Mouse (Mus musculus) gastrocnemius, postnatal 10 days (tissue): ENCODE data around the gene Stum. TPM values are rescaled to one million over a fixed set of nuclear protein-coding genes. Genes with fewer than 3 reads are reported as not detected.

Experiments
- DNase-seq: peaks from one replicate; pipeline ENCODE4 v3.0.0; 2021; ENCODE audit warnings: mixed read lengths
- total RNA-seq, 2 experiments: library from RNA; stranded (reverse); gene quantifications; 2 replicates each; pipeline ENCODE4 v1.2.3; 2021

The Stum gene
- total RNA-seq, 2 experiments from 2014 or later = 1.2 to 2.1 TPM

DNA sequence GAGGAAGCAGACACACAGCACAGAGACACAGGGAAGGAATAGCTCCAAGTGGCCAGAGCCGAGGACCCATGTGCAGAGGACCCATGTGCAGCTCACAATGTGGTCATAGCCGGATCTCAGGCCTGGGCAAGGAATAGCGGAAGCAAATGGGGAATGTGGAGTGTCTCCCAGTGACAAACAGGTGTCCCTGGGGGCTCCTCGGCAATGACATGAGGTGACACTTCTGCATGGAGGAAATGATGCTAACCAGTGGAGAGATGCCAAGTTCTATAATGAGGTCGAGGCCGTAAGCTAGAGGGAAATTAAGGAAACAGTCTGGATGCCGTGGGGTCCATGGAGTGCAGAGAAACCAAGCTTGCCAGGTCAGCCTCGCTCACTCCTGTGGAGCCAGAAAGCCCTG is 54.4 kb downstream of the Stum start:
- DNase-seq = no peak

DNA sequence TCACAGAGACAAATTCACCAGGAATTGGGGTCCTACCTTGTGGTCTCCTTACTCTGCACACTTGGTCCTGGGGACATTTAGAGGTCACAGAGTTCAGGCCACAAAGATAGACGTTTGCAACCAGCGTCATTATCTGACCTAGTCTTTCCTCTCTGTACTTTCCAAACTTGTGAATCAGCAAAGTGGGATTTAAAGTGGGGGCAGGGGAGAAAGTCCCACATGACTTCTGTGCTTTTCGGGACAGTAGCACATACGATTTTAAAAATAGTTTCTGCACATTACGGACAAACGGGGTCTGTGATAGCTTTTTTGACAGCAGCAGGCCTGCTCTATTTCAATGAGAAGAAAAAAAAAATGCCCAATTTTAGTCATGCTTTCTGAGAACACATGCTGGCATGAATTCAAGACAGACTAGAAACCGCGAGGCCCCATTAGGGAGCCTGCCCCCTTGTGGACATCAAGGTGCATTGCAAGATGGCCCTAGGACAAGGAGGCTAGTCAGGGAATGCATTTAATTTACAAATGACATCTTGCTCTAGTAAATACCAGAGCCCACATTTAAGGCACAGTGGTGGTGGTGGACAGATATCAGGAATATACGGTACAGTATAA is 55.1 kb downstream of the Stum start:
- DNase-seq = peak; percentile 54

DNA sequence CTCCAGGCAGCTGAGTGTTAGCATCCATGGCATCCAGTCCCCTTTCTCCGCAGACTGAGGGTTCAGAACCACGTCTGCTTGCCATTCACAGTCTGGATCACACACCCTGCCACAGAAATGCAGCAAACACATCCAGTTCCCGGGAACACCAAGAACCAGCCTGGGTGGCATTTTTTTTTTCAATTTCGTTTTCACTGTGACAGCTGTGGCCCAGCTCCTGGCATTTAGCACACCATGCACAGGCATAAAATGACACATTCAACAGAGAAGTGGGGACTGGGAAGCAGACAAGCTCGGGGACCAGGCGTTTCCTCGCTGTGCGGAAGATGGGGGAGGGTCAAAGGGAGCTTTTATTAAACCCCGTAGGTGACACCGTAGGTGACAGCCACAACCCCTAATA is 55.6 kb downstream of the Stum start:
- no peak for DNase-seq

DNA sequence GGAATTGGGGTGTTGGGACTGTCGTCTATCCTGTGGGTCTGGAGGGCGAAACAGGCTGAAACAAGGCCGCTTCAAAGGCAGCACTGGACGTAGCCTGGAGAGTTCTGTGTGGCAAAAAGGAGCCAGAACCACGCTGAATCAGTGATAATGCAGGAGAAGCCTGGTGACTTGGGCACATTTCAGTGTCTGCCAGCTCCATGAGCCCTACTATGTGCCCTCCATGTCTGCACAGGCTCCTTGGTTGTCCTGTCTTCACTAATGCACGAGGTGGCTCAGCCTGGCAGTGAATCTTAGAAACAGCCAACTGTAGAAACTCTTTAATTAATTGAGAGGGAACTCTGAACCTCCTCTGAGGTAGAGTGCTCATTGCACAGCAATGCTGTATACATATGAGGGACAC is 56.9 kb downstream of the Stum start:
- no peak for DNase-seq

DNA sequence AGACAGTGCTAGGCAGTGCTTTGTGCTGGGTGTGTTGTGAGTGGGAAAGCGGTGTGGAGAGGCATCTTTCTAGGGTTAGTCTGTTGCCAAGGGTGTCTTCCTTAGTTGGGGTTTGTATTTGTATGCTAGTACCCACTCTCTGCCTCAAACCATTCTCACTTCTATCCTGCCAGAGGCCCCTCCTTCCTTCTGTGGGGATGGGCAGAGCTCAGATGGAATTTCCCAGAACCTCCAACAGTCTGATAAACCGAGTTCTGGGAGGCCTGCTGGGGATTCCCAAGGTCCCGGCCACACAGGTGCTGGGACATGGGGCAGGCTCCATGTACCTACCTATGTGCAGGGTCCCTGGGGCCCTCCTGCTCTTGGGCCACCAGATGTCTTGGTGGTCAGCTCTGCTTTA is 59.4 kb downstream of the Stum start:
- no peak for DNase-seq

DNA sequence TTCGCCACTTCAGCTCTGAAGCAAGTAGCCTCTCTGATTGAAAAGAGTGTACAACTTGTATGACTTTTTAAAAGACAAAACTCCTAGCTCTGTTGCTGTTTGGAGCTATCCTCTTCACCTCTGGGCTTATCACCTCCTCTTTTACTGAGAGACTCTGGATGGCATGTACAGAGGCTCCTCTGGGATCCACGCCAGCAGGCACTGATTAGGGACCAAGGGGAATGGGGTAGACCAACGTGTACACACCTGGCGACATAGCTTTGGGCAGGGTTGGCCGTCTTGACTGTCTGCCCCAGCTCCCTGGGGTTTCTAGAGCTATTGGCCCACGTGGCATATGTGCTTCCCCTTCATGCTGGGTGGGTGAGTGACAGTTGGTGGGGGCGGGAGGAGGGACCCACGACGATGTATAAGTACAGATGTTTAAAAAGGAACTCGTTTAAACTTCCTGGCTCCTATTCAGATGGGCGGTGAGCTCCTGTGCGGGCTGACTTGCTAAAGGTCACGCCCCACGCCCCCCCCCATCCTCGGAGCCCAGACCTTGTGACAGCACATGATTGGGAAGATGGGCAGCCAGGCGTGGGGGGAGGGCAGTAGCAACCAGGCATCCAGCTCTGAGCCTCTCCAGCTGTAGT is 60.2 kb downstream of the Stum start:
- DNase-seq = no peak

DNA sequence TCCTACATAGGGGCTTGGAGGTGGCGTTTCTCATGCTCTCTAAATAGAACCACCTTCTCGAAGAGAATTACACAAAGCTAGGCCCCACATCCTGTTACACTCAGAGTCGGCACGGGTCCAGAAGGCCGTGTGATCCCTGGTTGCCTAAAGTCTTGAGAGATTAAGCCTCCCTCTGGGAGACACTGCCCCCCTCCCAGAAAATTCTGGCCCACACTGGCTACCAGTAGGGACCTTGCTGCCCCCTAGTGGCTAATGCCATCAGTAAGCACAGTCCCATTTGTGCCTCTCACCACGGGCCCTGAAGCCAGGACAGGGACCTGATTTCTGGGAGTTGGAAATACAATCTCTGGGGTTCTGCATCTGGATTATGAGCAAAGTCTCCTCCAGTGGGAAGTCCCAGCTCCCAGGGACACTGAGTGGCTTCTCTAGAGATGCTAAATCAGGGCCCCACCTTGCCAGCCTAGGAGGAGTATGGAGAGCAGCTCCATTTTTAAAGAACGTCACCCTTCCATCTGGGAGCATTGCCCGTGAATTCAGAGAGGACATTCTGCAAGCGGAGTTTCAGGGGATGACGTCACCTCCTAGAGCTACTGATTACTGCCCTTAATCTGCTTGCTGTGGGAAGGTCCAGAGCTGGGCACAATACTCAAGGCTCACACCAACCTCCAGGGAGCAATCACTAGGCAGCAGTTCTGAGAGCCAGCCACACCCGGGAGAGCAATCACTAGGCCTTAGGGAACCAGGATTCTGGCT is 61.1 kb downstream of the Stum start:
- DNase-seq = peak; percentile 83

DNA sequence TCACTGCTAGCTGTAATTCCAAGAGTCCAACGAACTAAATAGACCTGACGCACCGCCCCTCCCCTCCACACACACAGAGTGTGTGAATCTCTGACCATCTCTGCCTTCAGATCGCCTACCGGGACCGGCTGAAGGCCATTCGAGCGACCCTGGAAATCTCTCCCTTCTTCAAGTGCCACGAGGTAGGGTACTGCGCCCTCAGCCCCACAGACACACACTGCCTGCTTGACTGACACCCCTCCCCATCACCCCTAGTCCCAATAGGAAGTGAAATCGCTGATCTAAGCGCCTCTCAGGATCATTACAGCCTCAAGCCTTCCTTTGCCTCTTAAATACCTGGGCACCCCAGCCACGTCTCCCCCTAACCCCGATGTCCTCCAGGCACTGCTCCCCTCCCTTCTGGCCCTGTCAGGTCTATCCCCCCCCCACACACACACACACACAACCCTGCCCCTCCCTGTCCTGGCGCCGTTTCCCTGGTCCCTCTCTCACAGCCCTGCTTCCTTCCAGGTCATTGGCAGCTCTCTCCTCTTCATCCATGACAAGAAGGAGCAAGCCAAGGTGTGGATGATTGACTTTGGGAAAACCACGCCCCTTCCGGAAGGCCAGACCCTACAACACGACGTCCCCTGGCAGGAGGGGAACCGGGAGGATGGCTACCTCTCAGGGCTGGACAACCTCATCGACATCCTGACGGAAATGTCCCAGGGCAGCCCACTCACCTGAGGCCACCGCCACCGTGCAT is 62.0 kb downstream of the Stum start:
- DNase-seq = no peak

DNA sequence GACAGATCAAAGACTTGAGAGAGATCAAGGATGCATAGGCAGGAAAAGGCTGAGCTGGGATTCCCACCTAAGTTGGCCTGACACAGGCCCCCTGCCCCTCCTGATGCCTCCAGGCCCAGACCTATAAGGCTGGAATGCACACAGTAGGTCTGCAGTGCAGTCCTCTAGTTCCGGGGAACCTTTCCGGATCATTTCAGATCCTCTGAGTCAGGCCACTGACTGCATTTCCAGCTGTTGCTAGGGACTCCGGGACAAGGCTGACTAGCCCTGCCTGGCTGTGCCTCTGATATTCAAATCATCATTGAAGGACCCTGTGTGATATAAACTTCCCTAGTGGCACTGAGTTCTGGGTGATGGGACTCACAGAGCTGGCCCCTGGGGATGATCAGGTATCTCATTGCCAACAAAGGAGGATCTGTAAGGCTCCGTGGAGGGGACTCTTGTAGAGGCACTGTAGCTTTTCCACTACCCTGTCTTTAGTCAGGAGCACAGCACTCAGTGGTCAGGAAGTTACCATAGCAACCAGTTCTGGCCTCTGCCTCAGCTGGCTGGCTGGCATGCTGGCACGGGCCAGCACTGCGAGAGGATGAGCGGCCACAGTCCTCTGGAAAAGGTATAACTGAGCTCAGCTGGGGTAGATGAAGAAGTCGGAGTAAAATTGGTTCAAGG is 62.7 kb downstream of the Stum start:
- no peak for DNase-seq

DNA sequence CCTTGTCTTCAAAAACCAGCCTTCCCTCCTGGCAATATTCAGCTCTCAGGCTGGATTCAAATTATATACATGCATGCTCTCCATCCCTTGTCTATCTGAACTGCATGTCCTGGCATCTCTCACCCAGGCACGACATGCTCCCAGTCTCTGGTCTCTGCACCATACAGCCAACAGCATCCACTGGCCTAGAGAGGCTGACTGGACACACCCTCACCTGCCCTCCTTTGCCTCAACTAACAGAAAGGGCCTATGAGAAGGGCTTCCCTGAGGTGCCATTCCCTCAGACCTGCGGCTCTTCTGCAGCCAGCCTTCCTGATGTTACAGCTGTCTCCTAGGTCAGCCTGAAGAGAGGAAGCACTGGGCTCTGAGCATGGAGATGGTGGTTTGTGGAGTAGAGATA is 64.2 kb downstream of the Stum start:
- no peak for DNase-seq

DNA sequence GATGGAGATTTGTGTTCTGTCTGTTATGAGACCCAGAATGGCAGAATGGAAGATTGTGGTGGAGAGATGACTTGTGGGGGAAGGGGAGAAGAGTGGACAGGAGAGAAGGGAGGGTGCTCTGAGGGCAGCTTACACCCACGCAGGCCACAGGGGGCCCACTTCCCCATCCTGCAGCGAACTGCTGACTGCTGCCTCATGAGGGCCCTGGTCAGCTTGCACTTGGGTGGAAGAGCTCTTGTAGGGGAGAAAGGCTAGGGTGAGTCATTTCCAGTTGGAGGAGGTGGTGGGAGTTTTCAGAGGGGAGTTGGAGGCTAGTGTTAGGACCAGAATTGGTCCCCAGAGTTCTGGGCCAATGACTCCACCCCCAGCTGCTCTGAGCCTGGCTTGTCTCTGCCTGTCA is 66.2 kb downstream of the Stum start:
- DNase-seq = no peak

DNA sequence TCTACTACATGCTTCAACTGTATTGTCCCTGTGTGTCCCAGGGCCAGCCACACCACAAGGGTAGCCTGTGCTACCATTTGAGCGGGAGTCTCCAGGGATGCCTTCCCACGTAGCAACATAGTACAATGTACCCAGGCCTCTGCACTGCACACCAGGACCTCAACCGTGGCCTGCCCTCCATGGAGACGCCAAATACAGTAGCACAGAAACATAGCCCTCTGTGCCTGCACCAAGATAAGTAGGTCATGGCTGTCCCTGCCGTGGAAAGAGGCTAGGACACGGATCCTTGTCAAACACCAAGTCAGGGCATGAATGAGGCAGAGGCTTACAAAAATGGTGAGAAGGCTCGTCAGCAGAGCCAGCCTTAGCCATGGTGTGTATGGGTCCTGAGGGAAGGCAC is 67.5 kb downstream of the Stum start:
- no peak for DNase-seq

DNA sequence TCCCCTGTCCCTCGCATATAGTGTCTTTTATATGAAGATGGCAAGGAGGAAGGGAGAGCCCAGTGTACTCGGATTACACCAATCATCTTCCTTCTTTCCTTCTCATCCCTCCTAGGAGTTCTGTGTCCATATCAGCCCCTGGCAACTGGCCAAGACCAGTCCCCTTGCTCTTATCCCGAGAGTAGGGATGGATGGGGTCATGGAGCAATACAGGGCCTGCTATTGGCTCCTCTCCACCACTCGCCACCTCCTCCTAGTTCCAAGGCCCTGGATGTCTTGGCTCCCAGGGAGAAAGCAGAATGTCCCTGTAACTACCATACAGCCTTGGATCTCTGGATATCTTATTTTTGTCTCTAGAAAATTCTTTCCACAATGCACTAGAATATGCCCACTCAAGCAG is 68.2 kb downstream of the Stum start:
- DNase-seq = no peak

DNA sequence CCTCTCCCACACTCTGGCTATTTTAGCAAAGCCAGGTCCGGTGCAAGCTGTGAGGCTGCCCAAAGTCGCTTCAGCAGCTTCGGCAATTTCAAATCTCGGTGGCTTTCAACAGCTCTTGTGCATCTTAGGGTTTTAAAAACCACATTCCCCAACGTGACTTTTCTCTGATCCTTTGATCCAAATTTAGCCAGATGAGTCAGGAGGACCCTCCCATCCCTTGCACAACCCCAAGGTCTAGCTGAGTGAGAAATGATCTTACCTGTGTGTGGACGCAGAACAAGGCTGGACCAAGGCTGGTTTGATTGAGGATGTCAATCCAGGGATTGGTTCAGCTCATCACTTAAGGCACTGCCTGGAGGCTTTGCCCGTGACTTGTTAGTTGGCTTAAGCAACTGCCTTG is 73.0 kb downstream of the Stum start:
- no peak for DNase-seq

DNA sequence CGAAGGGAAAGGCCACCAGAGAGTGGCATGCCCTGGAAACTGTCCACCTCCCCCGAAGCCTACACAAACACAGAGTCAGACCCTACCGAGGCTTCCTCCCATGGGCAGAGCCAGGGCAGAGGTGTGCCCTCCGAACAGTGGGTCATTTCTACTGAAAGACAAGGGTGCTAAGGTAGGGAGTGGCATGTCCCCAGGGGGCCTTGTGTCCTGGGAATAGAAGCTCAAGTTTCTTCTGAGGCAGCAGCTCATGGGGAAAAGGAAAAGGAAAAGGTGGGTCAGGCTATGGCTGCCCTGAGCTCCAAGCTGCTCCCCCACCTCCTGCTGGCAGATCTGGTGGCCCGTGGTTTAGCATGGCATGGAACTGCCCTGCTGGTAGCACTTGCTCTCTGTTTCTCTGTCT is 73.5 kb downstream of the Stum start:
- DNase-seq = no peak

DNA sequence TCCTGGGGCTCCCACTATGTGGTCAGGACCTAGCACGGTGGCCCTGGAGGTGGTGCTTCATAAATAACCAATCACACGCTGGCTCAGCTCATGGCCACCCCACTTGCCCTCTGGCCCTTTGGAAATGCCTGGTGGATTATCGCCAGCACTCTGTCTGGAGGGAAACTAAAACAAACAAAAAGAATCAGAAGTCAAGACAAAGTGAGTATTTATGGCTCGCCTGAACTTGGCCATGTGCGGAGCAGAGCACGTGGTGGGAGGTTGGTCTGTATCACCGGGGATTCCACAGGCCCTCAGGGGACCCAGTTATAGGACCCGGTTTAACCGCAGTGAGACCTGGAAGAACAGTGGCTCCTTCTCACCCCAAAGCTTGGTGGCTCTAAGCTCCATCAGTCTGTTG is 74.5 kb downstream of the Stum start:
- no peak for DNase-seq

DNA sequence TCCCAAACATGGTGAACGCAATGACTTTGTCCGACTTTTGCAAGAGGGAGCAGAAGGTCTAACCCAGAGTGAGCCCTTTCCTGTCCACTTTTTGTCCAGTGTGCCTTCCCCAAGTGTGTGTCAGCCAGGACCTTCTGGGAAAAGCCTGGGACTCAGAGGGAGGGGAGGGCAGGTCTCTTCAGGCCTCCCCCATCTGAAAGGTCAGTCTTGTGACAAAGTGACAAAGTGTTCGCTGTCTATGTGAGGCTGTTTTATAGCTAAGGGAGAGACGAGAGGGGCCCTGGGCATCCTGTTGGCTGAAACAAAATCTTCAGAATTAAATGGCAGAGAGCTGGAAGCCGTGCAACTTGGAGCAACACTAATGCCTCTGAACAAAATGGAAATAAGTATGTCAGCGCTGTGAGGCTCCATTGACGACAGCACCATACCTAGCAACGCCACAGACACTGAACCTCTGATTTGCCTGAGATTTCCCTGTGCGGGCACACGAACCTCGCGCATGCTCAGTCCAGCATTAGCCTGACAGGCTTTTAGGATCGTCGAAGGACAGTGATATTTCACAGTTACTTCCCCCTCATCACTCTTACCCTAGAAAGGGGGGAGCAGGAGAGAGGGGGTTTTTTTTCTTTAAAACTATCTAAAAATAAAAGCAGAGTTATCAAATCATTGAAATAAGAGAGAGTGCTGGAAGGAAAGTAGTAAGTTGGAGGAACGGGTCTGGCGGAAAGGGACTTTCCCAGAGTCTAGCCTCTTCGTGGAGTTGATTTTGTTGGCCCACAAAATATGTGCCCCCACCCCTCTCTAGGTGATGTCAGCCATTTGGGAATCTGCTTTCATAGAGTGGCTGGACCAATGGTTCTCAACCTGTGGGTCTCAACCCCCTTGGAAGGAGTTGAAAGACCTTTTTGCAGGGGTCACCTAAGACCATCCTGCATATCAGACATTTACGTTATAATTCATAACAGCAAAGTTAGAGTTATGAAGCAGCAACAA is 75.3 kb downstream of the Stum start:
- DNase-seq = no peak

DNA sequence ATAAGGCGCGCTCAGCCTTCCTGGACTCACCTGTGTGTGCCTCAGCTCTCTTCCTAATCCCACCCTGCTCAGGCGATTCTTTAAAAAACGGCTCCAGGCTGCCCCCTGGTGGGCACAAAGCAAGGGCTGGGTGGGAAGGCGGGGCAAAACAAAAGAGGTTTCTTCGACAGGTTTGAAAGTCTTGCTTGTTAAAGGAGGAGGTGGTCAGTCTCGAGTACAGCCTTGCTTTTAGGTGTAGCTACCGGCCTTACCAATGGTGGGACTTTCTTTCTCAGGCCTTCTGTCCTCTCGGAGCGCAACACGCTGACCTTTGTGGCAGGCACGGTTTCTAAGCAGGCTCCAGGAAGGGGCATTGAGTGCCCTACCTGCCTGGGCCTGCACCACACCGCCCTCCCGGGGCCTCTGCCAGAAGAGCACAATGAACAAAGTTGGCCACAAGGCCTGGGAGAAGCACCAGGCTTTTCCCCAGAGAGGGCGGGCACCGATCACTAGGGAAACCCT is 76.1 kb downstream of the Stum start:
- DNase-seq = peak; percentile 75

DNA sequence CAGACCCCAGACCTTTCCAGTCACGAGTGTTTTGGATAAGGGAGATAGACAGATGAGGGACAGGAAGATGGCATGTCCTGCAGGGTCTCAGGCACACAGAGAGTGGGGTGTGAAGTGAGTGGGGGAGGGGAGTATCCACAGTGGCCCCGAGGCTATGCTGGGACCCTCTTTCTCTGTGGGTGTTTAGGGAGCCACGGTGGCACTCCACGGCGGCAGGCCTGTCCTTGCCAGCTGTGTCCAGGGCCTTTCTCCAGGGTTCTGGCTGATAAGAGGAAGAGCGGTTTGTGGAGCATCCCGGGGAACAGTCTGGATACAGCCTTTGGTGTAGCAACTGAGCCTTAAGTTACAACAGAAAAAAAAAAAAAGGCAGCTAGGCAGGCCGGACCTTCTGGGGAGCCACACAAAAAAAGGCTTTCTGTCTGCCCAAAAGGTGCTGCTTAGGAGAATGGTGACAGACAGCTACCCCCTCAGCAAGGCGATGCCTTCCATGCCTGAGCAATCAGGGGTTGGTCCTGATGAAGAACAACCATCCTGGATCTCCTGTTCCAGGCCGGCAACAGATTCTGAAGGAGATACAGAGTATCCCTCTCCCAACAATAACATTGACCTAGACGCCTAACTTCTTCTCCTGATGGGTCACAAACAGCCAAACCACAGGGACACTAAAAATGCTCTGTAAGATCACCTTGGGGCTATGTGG is 76.8 kb downstream of the Stum start:
- DNase-seq = no peak

DNA sequence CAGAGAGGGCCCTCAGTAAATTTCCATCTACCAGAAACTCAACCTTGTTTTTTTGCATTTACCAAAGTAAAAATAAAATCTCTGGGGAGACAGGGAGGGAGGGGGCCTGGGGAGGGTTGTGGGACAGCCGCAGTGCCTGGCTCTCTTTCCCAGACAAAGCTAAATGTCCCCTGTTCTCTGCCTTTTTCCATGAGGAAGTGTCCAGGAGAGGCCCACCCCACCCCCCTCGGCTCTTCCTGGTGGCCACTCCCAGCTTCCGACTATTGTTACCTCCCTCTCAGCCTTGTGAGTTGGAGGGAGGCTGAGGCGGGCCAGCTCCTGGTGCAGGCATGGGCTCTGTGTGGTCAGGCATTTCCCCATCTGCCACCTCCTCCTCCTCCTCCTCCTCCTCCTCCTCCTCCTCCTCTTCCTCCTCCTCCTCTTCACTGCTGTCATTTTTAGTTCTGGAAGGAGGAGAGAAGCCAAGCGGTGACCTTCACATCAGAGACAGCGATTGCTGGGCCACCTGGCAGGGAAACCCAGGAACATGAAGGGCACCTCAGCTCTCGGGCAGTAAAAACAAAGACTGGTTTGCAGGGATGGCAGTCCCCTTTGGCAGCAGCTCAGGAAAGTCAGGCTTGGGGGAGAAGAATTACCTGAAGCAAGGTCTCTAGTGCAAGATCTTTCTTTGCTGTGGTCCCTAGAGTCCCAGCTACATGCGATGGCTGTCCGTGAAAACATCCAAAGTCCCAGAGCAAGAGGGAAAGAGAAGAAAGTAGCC is 77.5 kb downstream of the Stum start:
- DNase-seq = no peak
